Comparison of ENCODE assay signal across 11 mouse cellular contexts in the genomic region with DNA sequence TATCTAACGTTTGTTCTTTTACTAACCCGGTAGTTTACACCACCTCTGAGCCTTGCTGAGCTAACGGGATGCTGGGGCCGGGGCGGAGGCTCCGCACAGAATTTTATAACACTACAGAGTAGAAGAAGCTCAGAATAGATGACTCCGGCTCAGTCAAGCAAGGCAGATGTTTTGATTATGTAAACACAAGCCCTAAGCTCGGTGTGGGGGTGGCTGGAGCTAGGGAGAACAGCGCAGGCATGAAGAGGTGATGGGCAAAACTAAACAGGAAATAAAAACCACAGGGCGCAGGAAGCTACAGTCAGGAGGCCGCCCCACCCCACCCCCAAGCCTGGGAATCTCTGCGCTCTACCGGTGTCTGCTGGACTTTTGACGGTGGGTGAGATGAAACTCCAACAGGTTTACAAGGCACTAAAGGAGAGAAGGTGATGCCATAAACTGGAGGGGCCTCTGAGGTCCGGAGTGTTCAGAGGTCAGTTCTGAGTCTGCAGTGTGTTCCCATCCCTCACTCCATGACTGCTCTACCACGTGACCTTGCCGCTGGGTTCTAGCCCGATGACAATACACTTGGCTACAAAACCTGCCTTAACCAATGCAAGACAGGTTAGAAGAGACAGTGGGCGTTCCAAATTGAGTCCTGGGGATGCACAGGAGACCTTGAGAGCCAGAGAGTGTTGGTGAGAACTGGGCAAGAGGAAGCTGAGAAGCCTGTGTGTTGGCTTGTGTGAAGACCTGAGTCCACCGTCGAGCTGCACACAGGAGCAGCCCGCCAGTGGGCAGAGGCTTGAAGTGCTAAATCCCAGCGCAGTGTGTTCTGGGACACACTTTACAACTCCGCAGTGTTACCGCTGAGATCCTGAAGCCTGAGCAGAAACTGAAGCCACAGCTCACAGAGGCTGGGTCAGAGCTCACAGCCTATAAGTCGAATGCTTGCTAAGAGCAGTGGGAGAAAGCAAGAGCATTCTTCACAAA.
A peak's percentile ranks its signal among the peaks of the same experiment; 100 is the strongest.
DNase-seq lines count a peak whose midpoint lies in the region; ATAC-seq and TF ChIP-seq lines count a peak whose summit lies in the region.
"Had no signal": no experiment of that assay in that cellular context is flagged by ENCODE, and none has a peak within 500 bp of the region (broad histone marks: within the 10 kb centered on the region; RNA-seq: fewer than 3 reads in every experiment).

No protein-coding gene starts in this region.

- DNase-seq in lung, adult 2 months: no peak
- peak; percentile 4 for DNase-seq in kidney, postnatal 0 days (ENCODE audit: low spot score)
- DNase-seq in lung, postnatal 14 days: peak; percentile 14
- DNase-seq in embryo, embryonic 10 days (ENCODE audit: low spot score): no peak
- no peak for DNase-seq in heart, adult 2 months

- TF ChIP-seq CTCF in lung, adult 2 months (IDR thresholded peaks at IDR 0.05; ENCODE audit: insufficient read depth, low read length): no peak
- TF ChIP-seq CTCF in kidney, postnatal 0 days (IDR thresholded peaks at IDR 0.05; ENCODE audit: low read depth): no peak
- TF ChIP-seq CTCF in heart, adult 2 months (IDR thresholded peaks at IDR 0.05): no peak

- no peak overlapping the region for H3K9ac ChIP-seq in lung, embryonic 15.5 days
- H3K9ac ChIP-seq in kidney, postnatal 0 days (ENCODE audit: low read depth, low read length): no peak overlapping the region
- no peak overlapping the region for H3K9ac ChIP-seq in heart, adult 2 months (ENCODE audit: low read depth, low read length)
- H3K9ac ChIP-seq in liver, embryonic 12.5 days: no peak overlapping the region
- H3K9ac ChIP-seq: embryonic facial prominence, embryonic 15.5 days; heart, embryonic 12.5 days had no signal

- H3K36me3 ChIP-seq in lung, embryonic 15.5 days: no peaks in the 10 kb centered on the region
- no peaks in the 10 kb centered on the region for H3K36me3 ChIP-seq in kidney, postnatal 0 days (ENCODE audit: insufficient read depth, low read length)
- H3K36me3 ChIP-seq in heart, adult 2 months (ENCODE audit: control insufficient read depth, insufficient read depth, low read length): no peaks in the 10 kb centered on the region
- no peaks in the 10 kb centered on the region for H3K36me3 ChIP-seq in liver, embryonic 12.5 days
- H3K36me3 ChIP-seq: embryonic facial prominence, embryonic 15.5 days; heart, embryonic 12.5 days; midbrain, embryonic 10.5 days had no signal

- H3K9me3 ChIP-seq in lung, embryonic 15.5 days: no peaks in the 10 kb centered on the region
- H3K9me3 ChIP-seq in kidney, postnatal 0 days (replicated peaks; ENCODE audit: low read length): no peaks in the 10 kb centered on the region
- no peaks in the 10 kb centered on the region for H3K9me3 ChIP-seq in liver, embryonic 12.5 days (replicated peaks)
- H3K9me3 ChIP-seq: embryonic facial prominence, embryonic 15.5 days; heart, embryonic 12.5 days; midbrain, embryonic 10.5 days had no signal

- 41% methylated on average over 26 of the region's 26 CpGs for WGBS in lung, embryonic 15.5 days
- WGBS in lung, adult 2 months: 37% methylated on average over 26 of the region's 26 CpGs
- WGBS in kidney, postnatal 0 days: 43% methylated on average over 26 of the region's 26 CpGs
- WGBS in heart, adult 2 months: 59% methylated on average over 26 of the region's 26 CpGs
- WGBS in liver, embryonic 12.5 days (ENCODE audit: insufficient replicate concordance): 38% methylated on average over 26 of the region's 26 CpGs

- H3K4me1 ChIP-seq in lung, embryonic 15.5 days: 0 out of 2 replicates have a peak, but pooled peaks cover 10% of the 10 kb centered on the region
- 0 out of 2 replicates have a peak, but pooled peaks cover 2% of the 10 kb centered on the region for H3K4me1 ChIP-seq in lung, adult 2 months (ENCODE audit: control insufficient read depth, insufficient read depth, low read length)
- H3K4me1 ChIP-seq in kidney, postnatal 0 days (replicated peaks; ENCODE audit: insufficient read depth, low read length): 0 out of 2 replicates have a peak, but pooled peaks cover 6% of the 10 kb centered on the region
- no peaks in the 10 kb centered on the region for H3K4me1 ChIP-seq in heart, adult 2 months (ENCODE audit: control insufficient read depth, insufficient read depth, low read length)
- no peaks in the 10 kb centered on the region for H3K4me1 ChIP-seq in liver, embryonic 12.5 days
- H3K4me1 ChIP-seq: embryonic facial prominence, embryonic 15.5 days; heart, embryonic 12.5 days had no signal

- no peaks in the 10 kb centered on the region for H3K79me2 ChIP-seq in heart, adult 2 months (replicated peaks; ENCODE audit: control insufficient read depth, insufficient read depth, low read length)

- H3K4me2 ChIP-seq in lung, embryonic 15.5 days: peak overlapping the region; percentile 24
- no peak overlapping the region for H3K4me2 ChIP-seq in kidney, postnatal 0 days (ENCODE audit: low read length)
- H3K4me2 ChIP-seq in liver, embryonic 12.5 days: no peak overlapping the region
- H3K4me2 ChIP-seq: embryonic facial prominence, embryonic 15.5 days; heart, embryonic 12.5 days had no signal

- ATAC-seq in lung, embryonic 15.5 days (ENCODE audit: borderline replicate concordance, extremely low read depth, low FRiP score, low TSS enrichment): peak; percentile 35
- peak; percentile 77 for ATAC-seq in frontal cortex, adult (ENCODE audit: low TSS enrichment)
- no peak for ATAC-seq in kidney, postnatal 0 days (replicated peaks; ENCODE audit: low FRiP score, low read depth)
- no peak for ATAC-seq in liver, embryonic 12.5 days

- no peak for TF ChIP-seq POLR2A in lung, adult 2 months (IDR thresholded peaks at IDR 0.05; ENCODE audit: borderline replicate concordance, extremely low read depth, low read depth, low read length)
- no peak for TF ChIP-seq POLR2A in heart, adult 2 months (IDR thresholded peaks at IDR 0.05; ENCODE audit: insufficient read depth, low read depth, low read length)

- no peak for TF ChIP-seq EP300 in heart, adult 2 months (IDR thresholded peaks at IDR 0.05; ENCODE audit: insufficient read depth, low read depth, low read length)

- H3K27ac ChIP-seq in lung, embryonic 15.5 days: no peak overlapping the region
- no peak overlapping the region for H3K27ac ChIP-seq in kidney, postnatal 0 days
- no peak overlapping the region for H3K27ac ChIP-seq in heart, adult 2 months
- H3K27ac ChIP-seq in liver, embryonic 12.5 days: no peak overlapping the region
- H3K27ac ChIP-seq: embryonic facial prominence, embryonic 15.5 days; midbrain, embryonic 10.5 days had no signal

- intact Hi-C loops in heart, adult 2 months (cut with DNase I): no loop called here

- no peak overlapping the region for H3K4me3 ChIP-seq in lung, embryonic 15.5 days
- no peak overlapping the region for H3K4me3 ChIP-seq in lung, adult 2 months (replicated peaks; ENCODE audit: extremely low read depth, low read depth, low read length)
- no peak overlapping the region for H3K4me3 ChIP-seq in kidney, postnatal 0 days (replicated peaks; ENCODE audit: low read depth, low read length)
- H3K4me3 ChIP-seq in heart, adult 2 months: no peak overlapping the region
- no peak overlapping the region for H3K4me3 ChIP-seq in liver, embryonic 12.5 days
- H3K4me3 ChIP-seq: embryonic facial prominence, embryonic 15.5 days; heart, embryonic 12.5 days; midbrain, embryonic 10.5 days had no signal

- no peaks in the 10 kb centered on the region for H3K27me3 ChIP-seq in lung, embryonic 15.5 days
- no peaks in the 10 kb centered on the region for H3K27me3 ChIP-seq in kidney, postnatal 0 days (ENCODE audit: insufficient read depth, low read length)
- no peaks in the 10 kb centered on the region; the same call in 1 of the 2 replicates for H3K27me3 ChIP-seq in heart, adult 2 months (ENCODE audit: control insufficient read depth, insufficient read depth, low read length)
- no peaks in the 10 kb centered on the region for H3K27me3 ChIP-seq in liver, embryonic 12.5 days (replicated peaks)
- H3K27me3 ChIP-seq: embryonic facial prominence, embryonic 15.5 days; heart, embryonic 12.5 days had no signal

Comparison
In these comparisons a context has a peak if more than half of its experiments do, and no peak if none do; other contexts are left out.
1. DNase-seq: peak in kidney, postnatal 0 days (single experiment) and lung, postnatal 14 days (single experiment); none in lung, adult 2 months (single experiment), embryo, embryonic 10 days (single experiment) and heart, adult 2 months (0 of 2).
2. ATAC-seq: peak in lung, embryonic 15.5 days (single experiment) and frontal cortex, adult (single experiment); none in kidney, postnatal 0 days (single experiment) and liver, embryonic 12.5 days (single experiment).